Mouse (Mus musculus) brown adipose tissue, adult 24 weeks (tissue): ENCODE results near the gene Sec22a. TPM values are rescaled to one million over a fixed set of nuclear protein-coding genes. Genes with fewer than 3 reads are reported as not detected.
A peak's percentile ranks its signal among the peaks of the same experiment; 100 is the strongest.

Experiments
- H3K27ac ChIP-seq: fragments of 200-500 bp; replicated peaks from 2 replicates; pipeline ENCODE4 v1.5.1; 2012; ENCODE audit warnings: low read depth, mild to moderate bottlenecking, low read length
- H3K4me1 ChIP-seq: fragments of 200-500 bp; 2 replicates; pipeline ENCODE4 v1.6.1; 2012; ENCODE audit warnings: low read length, mixed read lengths; ENCODE audit not compliant: control insufficient read depth, insufficient read depth, insufficient read length
- H3K4me3 ChIP-seq: fragments of 200-500 bp; 2 replicates; pipeline ENCODE4 v1.5.1; 2012; ENCODE audit warnings: low read depth, mild to moderate bottlenecking, low read length, moderate library complexity; ENCODE audit not compliant: insufficient read depth
- polyA plus RNA-seq: library from polyadenylated mRNA; stranded (reverse); fragments of >200 nt; gene quantifications from 2 replicates; pipeline ENCODE4 v1.2.4, GENCODE M21; 2012; ENCODE audit not compliant: missing spikeins, insufficient read depth, insufficient read length

Gene Sec22a
- 26.0 and 26.9 TPM in 2 replicates for polyA plus RNA-seq

DNA sequence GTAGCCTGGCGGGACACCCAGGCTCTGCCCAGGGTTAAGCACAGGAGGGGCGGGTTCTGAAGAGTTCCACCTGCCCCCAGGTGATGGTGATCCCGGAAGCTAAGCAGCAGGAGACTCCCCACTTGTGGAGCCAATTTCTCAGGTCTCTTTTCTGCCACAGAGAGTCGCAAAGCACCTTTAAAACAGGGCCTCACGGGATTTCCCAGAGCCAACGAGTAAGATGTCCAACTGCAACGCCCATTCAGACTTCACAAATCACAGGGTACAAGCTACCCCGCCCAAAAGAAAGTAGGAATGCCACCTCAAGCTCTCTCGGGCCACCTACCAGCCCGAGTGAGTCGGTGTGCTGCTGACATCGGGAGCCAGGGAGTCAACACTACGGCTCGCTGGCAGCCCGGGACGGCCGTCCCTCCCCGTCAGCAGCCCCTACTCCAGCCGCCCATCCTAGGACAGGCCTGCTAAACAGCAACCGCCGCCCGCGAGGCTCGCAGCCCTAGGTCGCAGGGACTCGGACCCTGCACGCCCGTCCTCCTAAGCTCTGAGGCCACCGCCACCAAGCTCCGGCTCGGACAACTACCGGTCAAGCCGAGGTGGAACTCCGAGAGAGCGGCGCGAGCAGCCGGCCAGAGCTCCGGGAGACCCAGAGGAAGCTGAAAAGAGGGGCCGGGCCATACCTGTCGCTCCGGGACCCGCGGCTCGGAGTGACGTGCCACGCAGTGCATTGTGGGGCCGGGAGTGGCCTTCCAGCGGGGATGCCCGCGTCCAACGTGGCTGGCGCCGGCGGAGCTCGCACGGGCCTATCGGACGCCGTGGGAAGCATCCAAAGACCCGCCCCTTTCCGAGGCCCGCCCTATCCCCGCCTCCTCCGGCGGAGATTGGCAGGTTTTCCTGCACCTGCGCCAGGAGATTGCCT is at the start of gene Sec22a:
Gene Sec22a (minus strand): TSS at position 769 of the 913 bp plus-strand sequence.
- peak within 1 kb of the TSS; percentile 93 for H3K4me3 ChIP-seq
- no peaks in the 10 kb centered on the region for H3K4me1 ChIP-seq
- H3K27ac ChIP-seq = peak within 1 kb of the TSS; percentile 57; the same call in 1 of the 2 replicates

DNA sequence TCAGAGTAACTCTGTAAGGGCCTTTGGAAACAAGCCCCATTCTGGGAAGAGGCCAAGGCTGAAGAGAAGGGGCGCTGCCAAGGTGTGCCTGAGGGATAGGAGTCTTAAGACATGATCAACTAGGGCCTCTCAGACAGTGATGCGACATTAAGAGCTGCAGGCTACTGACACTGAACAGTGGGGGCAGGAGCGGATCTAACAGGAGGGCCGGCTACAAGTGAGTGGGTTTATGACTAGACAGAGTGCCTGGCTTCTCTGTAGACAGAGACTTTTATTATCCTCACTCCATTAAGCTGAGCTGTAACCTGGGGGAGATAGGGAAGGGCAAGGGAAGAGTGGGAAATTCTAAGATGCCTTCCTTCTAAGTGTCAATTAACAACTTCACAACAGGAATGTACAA is 43.0 kb upstream of the Sec22a start:
- H3K4me1 ChIP-seq = no peaks in the 10 kb centered on the region
- H3K4me3 ChIP-seq = no peak overlapping the region
- no peak overlapping the region for H3K27ac ChIP-seq

DNA sequence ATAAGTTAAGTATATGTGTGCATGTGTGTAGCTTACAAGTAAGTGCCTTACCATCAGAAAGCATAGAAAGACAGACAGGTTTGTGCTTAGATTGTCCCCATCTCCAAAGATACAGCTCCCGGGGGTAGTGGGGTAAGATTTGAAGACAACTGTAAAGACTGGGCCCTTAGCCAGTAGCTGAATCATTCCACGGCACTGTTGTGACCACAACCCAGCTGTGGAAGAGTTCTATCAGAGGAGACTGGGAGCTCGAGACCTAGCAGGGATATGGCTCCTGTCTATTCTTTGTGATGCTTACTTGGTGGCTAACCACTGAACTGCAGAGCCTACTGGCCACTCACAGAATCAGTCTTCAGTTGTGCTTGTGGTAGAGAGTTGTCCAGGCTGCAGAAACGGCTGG is 42.4 kb upstream of the Sec22a start:
- no peak overlapping the region for H3K27ac ChIP-seq

DNA sequence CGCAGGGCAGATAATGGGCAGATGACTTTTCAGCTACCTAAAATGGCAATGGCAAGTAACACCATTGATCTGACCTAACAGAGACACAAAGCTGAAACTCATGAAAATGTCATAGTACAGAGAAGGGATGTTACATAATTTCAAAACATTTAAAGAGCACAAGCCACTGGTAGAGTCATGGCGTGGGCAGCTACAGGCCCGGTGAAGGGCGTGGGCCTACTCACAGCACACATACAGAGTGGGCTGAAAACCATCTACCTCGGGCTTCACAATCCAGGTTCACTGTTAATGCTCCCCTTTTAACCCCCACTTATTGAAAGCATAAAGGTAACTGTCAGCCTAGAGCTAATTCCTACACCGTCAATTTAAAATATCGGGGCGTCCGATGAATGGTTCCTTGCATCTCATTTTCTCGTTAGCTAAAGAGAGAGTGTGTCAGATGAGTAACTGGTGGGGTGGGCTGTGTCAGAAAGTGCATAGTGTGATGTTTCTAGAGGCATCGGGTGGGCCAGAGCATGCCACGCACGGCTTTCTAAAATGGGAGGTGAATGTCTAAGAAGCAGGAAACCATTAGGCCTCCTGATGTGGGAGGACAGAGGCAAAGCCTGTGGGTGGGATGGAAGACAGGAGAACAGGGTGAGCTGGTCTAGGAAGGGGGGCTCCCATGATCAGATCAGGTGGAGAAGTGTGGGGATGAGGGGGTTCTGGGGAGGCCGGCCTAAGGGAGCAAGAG is 41.8 kb upstream of the Sec22a start:
- Histone ChIP-seq H3K27ac (no peak overlapping the region), H3K4me1 (no peaks in the 10 kb centered on the region), H3K4me3 (no peak overlapping the region)

More for the DNA sequence above, 42.4 kb upstream of the Sec22a start:
- Histone ChIP-seq H3K4me1 (no peaks in the 10 kb centered on the region), H3K4me3 (no peak overlapping the region)

DNA sequence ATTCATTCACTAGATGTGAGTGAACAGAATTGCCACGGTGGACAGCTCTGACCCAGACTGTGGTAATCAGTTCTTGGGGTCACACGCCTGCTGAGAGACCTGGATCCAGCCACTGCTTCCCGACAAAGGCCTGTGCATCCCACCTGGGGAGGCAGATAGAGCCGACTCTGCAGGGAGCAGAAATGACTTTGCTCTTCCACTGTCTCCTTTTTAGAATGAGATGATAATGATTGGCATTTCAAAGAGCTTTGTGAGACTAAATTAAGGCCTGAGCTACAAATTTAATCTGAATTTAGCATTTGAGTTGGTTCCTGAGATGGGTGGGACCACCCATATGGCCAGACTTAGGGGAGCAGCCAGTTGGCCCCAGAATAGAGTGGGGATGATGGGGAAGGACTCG is 41.1 kb upstream of the Sec22a start:
- no peaks in the 10 kb centered on the region for H3K4me1 ChIP-seq
- no peak overlapping the region for H3K27ac ChIP-seq
- no peak overlapping the region for H3K4me3 ChIP-seq

DNA sequence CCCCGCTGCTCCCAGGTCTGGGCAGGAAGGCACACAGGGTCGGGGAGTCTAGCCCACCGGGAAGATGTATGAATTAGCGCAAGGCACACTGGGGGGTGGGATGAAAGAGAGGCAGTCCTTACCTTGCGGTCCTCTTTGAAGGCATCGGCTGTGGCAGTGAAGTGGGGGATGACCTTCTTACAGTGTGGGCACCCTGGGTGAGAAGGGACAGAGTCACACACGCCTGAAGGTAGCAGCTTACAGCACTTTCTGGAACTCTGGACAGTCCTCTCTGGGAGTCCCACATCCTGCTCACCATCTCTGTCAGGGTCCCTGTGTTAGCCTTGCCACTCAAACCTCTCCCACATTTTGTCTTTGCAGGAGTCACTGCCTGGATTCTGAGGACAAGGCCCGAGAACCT is 40.2 kb upstream of the Sec22a start:
- Histone ChIP-seq H3K4me1 (no peaks in the 10 kb centered on the region), H3K4me3 (no peak overlapping the region), H3K27ac (no peak overlapping the region)

DNA sequence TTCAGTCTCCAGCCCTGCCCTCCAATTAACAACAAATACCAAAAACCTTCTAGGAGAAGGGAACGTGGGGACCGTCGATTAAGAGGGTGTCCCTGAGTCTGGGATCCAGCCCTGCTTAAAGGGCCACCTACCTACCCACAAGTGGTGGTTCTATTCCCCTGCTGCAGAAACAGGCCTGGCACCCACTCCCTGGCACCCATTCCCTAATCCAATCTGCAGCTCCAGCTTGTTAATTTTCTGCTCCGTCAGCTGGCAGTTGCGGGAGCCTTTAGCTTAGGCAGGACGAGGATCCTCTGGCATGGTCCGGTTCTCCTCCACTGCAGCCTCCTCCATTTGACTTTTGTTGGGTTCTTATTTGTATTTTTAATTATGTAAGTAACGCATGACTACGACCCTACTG is 39.6 kb upstream of the Sec22a start:
- H3K4me3 ChIP-seq = no peak overlapping the region
- H3K4me1 ChIP-seq = no peaks in the 10 kb centered on the region
- H3K27ac ChIP-seq = no peak overlapping the region

DNA sequence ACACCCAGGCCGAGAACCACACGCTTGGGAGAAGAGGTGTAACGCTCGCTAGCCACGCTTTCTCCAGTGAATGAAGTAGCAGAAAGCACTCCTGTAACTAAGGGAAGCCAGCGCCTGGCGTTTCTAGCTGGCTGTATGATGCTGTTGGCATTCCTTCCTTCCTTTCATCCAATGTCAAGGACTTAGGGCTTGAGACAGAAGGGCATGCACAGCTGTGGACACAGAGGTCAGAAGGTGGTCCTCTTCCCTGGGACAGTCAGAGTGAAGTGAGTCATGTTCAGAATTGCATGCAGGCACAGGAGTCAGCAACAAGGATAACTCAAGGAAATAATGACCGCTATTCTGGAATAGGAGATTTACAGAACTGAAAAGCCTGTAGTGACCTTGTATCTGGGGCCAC is 29.1 kb upstream of the Sec22a start:
- Histone ChIP-seq H3K4me3 (no peak overlapping the region), H3K4me1 (no peaks in the 10 kb centered on the region), H3K27ac (no peak overlapping the region)

DNA sequence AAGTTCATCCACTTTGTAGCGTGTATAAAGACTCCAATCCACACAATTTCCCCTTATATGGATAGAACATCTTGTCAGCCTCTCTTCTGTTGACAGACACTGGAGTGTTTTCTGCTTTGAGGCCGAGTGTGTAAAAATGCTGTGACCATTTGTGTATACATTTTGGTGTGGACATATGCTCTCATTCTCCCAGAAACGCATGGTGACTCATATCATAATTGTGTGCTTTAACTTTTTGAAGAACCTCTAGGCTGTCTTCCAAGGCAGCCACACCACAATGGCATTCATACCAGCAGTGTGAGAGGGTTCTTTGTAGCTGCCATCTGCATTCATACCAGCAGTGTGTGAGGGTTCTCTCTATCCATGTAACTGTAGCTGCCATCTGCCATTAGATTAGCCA is 21.9 kb upstream of the Sec22a start:
- H3K27ac ChIP-seq = no peak overlapping the region
- no peaks in the 10 kb centered on the region for H3K4me1 ChIP-seq
- H3K4me3 ChIP-seq = no peak overlapping the region

DNA sequence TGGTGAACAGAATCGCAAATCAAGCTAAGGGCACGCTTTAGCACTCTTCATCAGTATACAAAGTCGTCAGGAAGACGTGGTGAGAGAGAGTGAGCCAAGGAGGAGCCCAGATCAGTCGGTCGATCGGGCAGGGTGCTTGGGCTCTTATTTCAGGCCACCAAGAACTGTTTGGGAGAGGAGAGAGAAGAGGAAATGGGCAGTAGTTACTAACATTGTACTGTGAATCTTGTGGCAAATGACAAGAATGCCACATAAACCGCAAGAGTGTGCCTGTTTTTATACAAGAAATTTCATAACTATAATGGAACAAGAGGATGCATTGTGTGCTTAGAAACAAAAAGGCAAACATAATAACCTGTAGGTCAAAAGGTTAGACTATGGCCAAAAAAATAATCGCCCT is 16.3 kb upstream of the Sec22a start:
- Histone ChIP-seq H3K4me3 (no peak overlapping the region), H3K4me1 (peaks cover 3% of the 10 kb centered on the region; the same call in 1 of the 2 replicates), H3K27ac (no peak overlapping the region)

DNA sequence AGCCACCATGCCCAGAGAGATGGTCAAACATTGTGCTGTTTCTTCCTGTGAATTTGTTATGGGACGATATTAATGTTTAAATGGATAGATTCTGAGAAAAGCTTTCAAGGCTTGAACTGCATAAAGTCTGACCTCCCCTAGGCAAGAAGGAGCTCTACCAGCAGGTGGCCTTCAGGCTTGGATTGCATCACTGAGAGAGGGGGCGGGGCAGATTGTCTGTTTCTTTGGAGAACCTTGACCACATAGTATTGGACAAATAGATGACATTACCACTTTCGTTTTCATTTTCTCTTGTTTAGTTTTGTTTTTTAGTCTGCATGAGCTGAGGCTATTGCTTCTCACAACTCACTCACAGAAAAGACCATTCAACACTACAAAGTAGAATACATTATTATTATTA is 15.6 kb upstream of the Sec22a start:
- Histone ChIP-seq H3K4me1 (peaks cover 3% of the 10 kb centered on the region; the same call in 1 of the 2 replicates), H3K27ac (no peak overlapping the region), H3K4me3 (no peak overlapping the region)

DNA sequence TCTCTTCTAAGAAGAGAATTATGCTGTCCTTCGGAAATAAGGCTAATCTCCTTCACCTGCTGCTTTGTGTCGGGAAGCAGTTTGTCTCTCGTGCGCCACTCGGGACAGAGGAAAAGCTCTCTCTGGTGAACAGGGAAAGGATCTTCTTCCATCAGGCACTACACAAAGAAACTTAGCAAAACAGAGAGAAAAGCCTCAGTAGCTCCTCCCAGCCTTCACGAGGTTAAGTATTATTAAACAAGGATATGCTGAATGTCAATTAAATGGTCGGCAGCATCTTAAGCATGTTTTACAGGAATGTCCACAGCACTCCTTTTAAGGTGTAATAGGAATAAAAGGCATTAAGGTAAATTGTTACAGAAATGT is 328 bp upstream of the Sec22a start:
- Histone ChIP-seq H3K27ac (no peak overlapping the region), H3K4me1 (no peaks in the 10 kb centered on the region), H3K4me3 (peak overlapping the region; percentile 93)

DNA sequence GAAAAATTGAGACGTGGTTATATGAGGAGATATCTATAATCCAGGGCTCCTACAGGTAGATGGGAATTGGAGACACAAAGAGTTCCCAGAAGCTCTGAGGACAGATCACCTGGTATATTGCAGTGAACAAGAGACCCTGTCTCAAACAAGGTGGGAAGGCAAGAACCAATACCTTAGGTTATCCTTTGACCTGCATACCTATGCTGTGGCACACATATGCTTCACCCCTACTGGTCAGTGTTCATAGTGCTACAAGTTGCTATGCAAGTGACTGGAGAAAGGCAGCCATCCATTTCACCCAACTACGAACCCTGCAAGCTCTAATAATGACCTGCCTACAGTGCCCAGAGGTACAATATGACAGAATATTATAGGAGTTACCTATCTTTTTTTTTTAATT is 1.5 kb downstream of the Sec22a start:
- peaks cover 4% of the 10 kb centered on the region; the same call in 1 of the 2 replicates for H3K4me1 ChIP-seq
- H3K4me3 ChIP-seq = no peak overlapping the region
- H3K27ac ChIP-seq = no peak overlapping the region

DNA sequence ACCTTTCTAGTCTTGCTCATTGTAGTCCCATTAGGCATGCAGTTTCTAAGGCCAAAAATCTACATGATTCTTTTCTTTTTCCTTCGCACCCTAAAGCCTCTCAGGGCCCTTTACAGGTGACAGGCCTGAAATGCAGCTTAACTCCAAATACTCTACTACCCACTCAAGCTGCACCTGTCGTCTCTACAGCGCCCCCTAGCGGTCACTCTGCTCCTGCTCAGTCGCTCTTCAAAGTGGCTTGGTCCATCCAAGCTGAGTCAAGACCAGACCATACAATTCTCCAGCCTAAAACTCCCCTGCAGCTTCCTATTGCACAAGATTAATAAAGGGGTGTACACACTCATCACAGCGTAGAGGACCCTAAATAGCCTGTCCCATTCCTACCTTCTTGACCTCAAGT is 3.1 kb downstream of the Sec22a start:
- H3K4me1 ChIP-seq = peaks cover 4% of the 10 kb centered on the region; the same call in 1 of the 2 replicates

DNA sequence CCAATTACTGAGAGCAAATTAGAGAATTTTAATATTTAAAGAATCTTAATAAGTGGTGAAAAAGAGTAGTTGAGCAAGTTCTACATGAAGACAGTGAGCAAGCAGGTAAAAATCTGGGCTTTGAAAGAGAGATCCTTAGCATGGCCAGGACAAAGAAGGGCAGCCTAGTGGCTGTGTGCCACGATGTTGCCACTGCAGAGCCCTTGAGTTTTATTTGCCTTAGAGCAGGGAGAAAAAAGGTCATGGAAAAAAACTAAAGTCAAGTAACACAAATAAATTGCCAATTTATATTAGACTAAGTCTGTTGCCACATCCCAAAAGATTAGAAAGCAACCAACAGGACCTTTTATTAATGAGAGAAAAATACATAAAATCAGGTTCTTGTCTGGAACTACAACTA is 6.3 kb downstream of the Sec22a start:
- Histone ChIP-seq H3K4me1 (peaks cover 4% of the 10 kb centered on the region; the same call in 1 of the 2 replicates), H3K4me3 (no peak overlapping the region), H3K27ac (no peak overlapping the region)

More for the DNA sequence above, 3.1 kb downstream of the Sec22a start:
- Histone ChIP-seq H3K27ac (no peak overlapping the region), H3K4me3 (no peak overlapping the region)
